Mouse (Mus musculus): Measurements from ENCODE around the gene Pxk.
A peak's percentile ranks its signal among the peaks of the same experiment; 100 is the strongest.

Pxk gene

DNA sequence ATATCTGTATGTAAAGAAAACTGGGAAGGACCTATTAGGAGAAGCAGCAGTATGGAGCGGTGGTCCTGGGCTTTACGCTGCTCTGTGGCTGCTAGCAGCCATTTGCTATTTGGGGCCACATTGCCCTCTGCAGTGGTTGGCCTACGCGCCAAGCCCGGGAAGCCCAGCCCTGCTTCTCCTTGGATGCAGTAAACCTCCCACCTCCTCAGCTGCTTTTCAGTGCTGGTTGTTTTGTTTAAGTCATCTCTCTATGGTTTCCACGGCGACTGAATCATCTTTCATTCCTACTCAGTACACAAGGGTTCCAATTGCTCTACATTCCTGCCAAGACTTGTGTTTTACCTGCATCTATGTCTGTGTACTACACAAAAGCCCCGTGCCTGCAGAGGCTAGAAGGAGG lies 50.8 kb downstream of the Pxk start:
- no peak for DNase-seq

DNA sequence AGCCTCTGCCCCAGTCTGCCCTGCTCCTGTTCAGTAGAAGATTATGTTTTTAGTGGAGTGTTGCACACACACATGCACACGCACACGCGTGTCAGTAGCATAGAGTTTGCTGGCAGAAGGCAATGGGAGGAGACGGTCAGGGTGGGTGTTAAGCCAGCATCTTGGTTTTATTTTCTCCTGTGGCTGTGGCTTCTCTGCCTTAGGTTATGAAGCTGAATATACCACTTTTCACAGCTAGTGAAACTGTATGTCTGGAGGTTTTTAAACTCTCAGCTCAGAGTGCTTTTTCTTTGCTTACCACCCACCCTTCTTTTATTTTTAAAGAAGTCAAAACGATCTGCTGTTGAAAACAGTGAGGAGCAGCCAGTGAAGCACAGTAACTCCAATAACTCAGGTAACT lies 53.7 kb downstream of the Pxk start:
- DNase-seq = no peak

DNA sequence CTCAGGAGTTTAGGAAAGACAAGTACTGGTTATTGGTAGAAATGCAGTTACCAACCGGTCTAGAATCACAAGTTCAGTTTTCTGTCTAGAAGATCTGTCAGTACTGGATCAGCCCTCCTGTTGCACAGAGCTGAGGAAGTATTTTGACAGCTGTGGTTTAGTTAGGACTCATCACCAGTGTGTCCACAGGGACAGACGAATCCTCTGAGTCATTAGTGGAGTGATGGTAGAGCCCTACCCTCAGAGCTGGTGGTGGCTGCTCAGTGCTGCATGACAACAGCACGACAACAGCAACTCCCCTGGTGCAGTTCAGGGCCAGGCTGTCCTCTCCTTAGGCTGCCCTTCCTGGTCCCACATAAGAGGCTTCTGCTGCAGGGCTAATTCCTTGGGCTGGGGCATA lies 56.1 kb downstream of the Pxk start:
- no peak for DNase-seq

DNA sequence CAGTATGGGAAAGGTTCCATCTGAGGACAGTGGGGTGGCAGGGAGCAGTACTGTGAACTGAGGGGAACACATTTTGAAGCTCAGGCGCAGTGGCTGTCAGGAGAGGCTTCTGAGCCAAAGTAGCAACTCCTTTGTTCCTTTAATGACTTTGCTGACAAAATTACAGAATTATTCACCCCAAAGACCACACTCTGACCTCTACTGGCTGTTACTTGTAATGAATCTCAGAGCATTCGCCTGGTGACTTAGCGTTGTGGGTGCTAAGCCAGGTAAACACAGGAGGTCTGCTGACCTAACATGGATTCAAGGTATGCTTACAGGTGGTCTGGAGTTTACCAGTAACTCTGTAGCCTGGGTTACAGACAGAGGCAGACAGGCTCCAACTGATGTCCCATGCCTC lies 58.9 kb downstream of the Pxk start:
- DNase-seq = peak in 1 of 2 experiments; percentile 22

DNA sequence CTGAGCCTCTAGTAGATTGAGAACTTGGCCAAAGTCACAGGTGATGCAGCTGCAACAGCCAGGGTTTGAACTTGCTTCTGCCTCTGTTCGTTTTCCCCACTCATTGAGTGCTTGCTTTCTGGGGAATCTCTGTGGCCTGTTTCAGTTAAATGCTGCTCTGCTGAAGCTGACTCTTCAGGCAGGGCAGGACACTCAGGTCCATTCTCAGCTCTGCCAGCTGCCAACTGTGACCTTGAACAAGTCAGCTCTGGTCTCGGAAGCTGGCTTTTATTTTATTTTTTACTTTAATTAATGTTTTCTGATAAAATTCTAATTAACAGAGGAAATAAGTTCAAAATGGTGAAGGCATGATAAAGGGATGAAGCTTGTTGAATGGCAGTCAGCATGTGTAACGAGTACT lies 60.7 kb downstream of the Pxk start:
- DNase-seq = no peak

DNA sequence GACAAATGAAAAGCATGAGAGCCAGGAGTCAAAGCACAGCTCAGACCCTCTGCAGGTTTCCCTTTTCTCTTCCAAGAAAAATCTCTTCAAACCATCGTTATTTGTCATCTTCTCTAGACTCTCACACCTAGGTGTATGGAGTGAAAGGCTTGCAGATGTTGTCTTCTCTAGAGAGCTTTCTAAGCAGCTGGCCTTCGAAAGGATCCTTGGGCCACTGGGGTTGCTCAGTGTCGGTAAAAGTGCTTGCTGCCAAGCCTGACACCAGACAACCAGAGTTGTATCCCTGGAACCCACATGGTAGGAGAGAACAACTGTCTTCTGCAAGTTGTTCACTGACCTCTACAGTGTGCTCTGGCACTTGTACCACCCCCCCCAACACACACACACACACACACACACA lies 61.1 kb downstream of the Pxk start:
- DNase-seq = no peak

DNA sequence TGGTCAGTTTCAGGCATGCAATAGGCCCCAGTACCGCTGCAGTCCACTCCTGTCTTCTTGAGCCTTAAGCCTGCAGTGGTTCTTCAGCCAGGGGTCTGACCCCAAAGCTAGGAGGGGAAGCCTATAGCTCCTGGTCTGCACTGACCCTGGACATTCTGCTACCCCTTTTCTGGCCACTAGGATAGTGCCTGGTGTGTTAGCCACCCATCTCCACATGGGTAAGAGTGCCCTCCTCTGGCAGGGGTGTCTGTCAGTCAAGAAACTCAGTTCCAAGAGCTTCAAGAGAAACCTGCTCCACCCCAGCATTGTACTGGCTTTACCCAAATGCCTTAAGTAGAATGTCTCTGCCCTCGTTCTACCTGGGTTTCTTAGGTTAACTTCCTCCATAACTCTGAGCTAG lies 63.8 kb downstream of the Pxk start:
- peak; percentile 44 to 74 for DNase-seq

DNA sequence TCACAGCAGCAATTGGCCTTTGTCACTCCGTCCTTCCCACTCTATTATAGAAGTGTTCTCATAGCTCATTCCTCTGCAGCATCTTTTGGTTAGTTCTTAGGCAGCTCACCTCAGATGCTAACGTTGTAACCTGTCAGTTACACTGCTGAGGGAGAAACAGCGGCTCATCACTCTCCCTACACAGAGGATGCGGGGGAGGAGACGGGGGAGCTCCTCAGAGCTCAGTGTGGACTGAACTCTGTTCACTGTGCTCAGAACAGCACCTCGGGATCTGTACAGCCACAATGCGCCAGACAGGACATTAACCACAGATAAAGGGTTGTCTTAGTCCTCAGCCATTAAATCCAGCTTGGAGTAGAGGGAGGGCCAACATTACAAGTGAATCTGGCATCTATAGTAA lies 66.5 kb downstream of the Pxk start:
- no peak for DNase-seq

DNA sequence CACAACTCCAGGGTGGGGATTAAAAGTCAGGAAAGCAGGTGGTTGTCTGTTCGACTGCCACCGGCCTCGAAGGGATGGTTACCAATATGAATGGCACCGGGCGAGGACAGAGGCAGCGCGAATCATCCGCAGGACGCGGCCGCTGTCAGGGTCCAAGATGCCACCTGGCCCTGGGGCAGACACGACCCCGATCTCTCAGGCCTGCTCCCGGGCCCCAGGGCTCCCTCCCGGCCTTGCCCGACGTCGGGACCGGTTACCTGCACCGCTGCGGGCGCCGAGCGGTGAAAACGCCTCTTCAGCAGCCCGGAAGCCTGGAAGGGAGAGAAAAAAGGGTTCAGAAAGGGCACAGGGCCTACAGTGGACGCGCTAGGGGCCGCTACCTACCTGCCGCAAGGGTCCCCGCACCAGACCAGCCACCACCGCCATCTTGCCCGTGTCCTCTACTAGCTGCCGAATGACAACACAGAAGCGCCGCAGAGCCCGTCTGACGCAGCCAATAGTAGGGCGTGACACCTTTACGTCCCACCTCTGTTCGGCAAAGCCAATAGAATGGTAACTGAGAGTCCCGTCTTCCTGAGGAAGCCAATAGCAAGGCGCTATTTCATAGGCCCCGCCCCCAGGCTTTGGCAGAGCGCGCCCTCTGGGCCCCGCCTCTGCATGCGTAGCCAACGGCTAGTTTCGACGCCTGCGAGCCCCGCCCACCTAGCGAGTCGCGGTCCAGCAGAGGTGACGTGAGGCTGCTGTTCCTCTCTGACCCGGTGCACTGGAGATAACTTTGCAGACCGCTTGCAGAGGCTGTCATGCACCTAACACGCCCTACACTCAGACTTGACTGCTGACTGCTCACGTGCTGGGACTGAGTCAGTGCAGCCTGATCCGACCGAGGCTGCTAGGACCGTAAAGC lies 74.7 kb downstream of the Pxk start, which contains the start of gene Pdhb:
Gene Pdhb (minus strand): TSS at position 519 of the 904 bp plus-strand sequence.
- peak; percentile 100 for DNase-seq

DNA sequence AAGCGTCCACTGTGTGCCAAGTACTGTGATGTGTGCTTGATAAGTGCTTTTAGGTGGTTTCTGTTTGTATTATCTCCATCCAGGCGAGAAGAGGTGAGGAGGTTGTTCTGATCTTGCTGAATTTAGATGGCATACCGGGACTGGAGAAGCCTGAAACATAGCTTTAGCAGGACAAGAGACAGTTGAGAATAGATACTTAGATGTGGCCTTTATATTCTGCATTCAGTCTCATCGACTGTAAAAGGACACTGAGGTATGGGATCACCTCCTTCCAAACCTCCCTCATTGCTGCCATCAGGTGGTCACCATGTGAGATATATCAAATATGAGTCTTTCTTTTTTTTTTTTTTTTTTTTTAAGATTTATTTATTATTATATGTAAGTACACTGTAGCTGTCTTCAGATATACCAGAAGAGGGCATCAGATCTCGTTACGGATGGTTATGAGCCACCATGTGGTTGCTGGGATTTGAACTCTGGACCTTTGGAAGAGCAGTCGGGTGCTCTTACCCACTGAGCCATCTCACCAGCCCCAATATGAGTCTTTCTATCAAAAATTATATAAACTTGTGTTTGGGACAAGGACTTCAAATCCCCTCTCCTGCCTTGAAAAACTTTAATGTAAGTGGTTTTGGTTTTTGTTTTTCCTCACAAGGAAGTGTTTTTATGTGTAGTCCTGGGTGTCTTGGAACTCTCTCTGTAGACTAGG lies 75.7 kb downstream of the Pxk start:
- peak; percentile 43 to 56 for DNase-seq

DNA sequence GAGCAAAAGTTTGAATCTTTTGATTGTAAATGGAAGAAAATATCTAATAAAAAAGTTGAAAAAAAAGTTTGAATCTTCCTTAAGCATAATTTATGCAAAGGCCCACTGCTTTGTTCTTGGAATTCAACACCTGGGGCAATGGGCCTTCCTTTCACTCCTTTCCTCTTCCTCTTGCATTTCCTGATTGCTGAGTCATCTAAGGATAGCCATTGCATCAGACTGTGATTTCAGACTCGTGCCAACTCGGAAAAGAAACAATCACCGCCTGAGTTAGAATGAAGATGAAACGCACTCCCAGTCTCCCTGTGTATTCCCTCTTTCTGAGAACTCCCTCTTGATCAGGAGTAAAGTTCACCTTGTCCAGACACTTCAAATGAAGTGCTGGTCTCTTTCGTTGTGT lies 76.6 kb downstream of the Pxk start:
- no peak for DNase-seq

DNA sequence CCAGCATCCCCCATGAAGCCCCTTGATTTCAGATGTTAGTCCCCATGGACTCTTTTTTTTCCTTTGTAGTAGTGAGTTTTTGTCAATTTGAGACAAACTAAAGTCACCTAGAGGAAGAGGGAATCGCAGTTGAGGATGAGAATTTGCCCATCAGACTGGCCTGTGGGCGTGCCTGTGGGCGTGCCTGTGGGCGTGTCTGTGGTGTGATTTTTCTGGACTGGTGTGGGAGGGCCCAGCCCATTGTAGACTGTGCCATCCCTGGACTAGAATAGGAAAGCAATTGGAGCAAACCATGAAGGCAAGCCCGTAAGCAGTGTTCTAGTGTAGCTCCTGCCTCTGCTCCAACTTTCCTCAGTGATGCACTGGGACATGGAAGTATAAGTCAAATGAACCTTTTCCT lies 78.2 kb downstream of the Pxk start:
- DNase-seq = peak in 1 of 2 experiments; percentile 63

DNA sequence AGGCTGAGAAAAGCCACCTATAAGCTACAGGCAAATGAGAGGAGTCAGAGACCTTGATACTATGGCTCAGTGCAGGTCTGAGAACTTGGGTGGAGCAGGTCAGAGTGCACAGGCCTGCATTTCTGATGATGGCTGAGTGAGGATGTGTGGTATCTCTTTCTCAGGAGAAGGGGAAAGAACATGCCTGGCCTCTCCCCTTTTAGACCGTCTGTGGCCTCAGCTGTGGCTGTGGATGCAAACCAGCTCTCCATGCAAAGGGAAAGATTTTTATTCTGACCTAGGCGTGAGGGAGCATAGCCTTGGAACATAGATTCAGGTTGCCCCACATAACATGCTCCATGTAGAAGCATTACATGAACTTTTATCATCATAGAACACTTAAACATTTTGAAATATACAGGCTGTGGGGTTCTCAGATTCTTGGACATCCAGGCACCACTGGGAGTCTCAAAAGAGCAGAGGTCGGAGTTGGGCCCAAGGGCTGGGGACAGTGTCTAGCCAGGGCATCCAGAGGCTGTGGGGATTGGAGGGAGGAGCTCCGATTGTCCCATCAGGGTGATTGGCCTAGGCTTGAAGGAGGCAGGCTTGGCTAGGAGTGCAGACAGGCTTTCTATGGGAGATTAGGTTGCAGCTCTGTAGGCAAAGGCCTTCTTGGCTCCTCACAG lies 82.5 kb downstream of the Pxk start:
- no peak for DNase-seq

DNA sequence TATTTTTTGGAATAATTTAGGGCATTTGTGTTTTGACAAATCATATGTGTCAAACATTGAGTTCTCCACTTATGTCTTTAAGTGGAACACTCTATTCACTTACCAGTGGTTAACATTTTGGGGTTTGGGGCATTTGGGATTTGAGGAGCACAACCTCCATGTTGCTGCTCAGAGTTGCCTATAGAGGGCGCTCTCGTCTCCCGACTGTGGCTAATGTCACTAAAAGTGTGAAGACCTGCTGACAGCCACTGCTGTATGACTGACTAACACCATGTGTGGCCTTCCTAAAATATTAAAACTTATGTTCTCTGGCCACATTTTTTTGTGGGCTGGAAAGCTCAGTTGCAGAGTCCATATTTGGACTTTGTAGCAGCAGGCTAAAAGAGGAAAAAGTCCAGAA lies 85.3 kb downstream of the Pxk start:
- no peak for DNase-seq

DNA sequence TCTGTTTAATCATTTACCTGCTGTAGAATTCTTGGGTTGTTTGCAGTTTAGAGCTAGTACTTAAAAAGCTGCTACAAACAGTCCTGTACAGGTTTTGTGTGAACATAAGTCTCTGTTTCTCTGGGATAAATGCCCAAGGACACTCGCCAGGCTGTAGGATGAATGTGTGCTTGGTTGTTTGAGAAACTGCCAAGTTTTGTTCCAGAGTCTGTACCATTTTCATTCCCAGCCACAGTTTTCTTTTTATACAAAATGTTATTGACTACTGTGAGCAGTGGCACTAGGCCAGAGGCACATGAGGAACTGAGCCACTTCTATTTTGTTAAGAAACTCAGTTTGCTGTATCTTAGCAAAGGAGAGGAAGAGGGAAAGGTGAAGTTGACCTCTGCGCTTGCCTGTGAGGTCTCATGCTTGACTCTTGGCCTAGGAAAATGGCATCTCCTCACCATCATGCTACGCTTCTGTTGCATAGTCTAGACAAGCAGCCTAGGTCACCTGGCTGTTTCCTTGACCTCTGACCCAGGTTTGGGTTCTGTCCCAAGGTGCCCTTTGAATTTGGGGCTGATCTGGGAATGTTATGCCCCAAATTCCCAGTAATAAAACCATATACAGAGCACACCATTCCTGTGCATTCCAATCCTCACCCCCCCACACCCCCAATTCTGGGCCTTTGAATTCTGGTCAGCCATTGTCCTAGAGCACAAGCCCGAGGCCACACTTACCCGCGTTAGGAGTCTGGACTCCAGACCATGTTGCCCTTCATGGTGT lies 88.5 kb downstream of the Pxk start:
- DNase-seq = peak; percentile 18 to 32

DNA sequence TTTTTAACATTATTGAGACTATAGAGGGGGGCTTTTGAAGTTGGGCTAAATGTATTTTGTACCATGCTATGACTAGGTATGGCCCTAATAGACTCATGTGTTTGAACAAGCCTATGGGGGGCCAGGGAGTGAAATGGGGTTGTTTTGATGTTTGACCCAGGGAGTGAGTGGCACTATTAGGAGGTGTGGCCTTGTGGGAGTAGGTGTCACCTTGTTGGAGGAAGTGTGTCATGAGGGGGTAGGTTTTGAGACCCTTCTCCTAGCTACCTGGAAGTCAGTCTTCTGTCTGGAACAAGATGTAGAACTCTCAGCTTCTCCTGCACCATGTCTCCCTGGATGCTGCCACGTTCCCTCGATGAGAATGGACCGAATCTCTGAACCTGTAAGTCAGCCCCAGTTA lies 92.5 kb downstream of the Pxk start:
- DNase-seq = no peak

DNA sequence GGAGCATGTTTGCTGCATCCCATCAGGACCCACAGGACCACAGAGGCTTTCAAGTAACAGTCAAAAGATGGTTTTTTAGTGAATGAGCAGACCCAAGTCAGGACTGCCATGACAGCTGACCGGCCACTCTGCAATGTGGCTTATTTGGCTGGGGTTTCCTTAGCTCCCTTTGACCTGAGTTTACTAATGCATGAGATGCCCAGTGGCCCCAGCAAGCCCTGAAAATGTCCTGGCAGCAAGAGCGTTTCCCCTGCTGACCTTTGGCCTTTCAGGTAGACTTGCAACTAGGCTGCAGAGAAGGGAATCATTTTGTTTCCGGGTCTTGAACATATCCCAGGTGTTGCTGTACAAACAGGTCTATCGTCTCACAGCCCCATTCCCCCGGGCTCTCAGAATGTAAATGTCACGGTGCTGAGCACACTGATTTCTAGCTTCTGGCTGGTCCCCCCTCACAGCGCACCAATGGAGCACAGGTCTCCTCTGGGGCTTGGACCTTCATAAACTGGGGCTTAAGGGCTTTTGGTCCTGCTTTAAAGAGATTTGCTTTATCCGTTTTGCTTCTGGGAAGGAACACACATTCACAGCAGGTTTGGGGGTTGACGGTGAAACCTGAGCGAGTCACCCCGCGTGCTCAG lies 93.4 kb downstream of the Pxk start:
- peak in 1 of 2 experiments; percentile 14 for DNase-seq

DNA sequence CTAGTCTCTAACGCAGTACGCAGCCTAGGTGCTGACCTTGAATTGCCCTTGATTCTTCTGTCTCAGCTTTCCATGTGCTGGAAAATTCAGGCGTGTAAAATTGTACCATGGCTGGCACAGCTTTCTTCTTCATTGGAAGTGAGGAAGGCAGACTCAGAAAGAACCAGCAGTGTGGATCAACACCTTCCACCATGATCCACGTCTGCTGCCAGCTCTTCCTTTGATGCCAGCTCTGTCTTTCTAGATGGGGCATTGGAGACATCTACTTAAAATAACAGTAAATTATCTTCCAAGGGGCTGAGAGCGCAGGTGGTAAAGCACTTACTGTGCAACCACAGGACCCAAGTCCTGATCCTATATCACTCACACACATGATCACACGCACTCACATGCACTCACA lies 94.7 kb downstream of the Pxk start:
- DNase-seq = no peak

DNA sequence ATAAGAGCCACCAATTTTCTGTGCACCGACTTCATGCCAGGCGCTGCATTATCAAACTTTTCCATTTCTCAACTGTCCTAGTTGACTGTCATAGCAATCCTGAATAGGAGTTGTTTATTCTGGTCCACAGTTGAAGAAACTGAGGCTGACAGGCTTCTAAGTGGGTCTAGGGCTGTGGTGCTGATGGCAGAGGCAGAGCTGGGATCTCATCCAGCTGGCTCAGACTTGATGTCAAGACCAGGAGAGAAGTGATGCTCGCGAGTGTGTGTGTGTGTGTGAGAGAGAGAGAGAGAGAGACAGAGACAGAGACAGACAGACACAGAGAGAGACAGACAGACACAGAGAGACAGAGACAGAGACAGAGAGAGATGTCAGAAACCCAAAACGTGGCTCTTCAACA lies 102.8 kb downstream of the Pxk start:
- DNase-seq = no peak

DNA sequence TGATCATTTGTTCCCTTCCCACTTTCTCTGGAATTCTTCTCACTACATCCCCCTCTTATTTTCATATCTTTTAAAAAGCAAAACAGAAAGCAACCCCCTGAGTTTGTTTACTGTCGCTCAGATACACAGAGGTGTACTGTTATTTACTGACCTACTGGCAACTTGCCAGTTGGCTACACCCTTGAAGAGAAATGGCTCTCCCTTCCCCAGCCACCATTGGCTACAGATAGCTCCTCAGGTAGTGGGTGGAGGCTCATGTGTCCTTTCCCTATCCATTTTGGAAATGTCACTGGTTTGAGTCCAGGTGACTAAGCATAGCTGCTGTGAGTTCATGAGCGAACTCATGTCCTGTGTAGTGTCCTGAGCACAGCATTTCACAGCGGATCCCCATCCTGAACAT lies 103.7 kb downstream of the Pxk start:
- DNase-seq = no peak

DNA sequence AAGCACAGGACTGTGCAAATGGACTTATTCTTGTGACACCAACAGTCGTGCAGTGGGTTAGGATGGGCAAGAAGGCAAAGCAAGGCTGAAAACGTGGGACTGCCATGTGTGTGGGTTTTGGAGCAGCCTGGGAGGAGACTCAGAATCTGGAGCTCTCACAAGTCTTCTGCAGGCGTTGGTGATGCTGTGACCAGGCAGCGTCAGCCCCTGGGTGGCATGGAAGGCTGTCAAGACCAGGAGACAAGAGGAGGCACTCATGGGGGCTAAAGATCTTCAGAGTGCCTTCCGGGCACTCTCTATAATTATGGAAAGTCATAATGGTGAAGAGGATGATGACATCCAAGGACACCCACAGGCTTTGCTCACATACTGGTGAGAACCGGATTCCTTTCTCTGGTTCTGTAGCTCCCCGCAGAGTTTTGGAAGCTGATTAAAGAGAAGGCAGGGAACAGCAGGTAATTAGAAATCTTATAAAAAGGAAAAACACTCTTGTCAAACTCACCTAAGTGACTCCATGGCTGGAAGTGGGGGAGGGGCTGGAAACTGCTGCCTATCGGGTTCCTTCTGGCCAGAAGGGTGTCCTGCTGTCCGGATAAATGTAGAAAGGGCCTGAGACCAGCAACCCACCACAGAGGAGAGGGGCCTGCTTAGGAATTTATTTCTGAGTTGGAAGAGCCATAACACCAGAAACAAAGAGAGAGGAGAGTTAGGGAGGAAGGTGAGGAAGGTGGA lies 108.3 kb downstream of the Pxk start:
- no peak for DNase-seq

DNA sequence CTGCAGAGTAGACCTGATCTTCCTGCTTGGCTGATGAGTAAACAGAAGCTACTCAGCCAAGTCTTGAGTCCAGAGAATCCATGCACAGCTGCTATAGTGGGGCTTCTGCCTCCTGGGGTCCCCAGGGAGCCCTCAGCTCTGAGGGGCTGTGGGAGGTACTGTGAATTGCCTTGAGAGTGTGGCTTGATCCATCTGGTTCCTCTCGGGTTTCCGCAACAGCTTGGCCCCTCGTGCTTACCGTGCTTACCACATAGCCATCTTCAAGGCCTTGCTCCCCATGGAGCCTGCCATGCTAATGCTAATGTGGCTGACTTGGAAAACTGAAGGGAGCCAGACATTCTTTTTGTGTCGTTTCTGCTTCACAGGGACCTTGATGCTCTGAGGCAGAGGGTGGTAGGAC lies 109.1 kb downstream of the Pxk start:
- no peak for DNase-seq

Data from kidney, postnatal 36 days (tissue).